Mouse (Mus musculus) E14TG2a.4 (cell line): Measurements from ENCODE around the gene Chil5.

ENCODE experiments used
- CTCF ChIP-seq: conservative IDR thresholded peaks from 2 replicates; pipeline ENCODE4 v1.5.1; 2014; ENCODE audit warnings: low read length
- NANOG ChIP-seq: IDR thresholded peaks from 2 replicates; pipeline ENCODE4 v1.6.1; 2014; ENCODE audit warnings: borderline replicate concordance, low read length, mixed read lengths
- POU5F1 ChIP-seq: IDR thresholded peaks from 2 replicates; pipeline ENCODE4 v1.6.1; 2014; ENCODE audit warnings: low read length, borderline replicate concordance

GRCm38 (mm10) chr3:105973411-105973810, 59.2 kb downstream of the Chil5 start, which contains the start of gene Ovgp1:
- TF ChIP-seq CTCF, result no peak
- no peak for TF ChIP-seq POU5F1
- no peak for TF ChIP-seq NANOG
